Mouse (Mus musculus) myocyte (in vitro differentiated cells): ENCODE measurements around the gene Pnck.

Experiments used
- CEBPB ChIP-seq: IDR thresholded peaks from 2 replicates; pipeline ENCODE4 v1.6.1; 2011; ENCODE audit warnings: mild to moderate bottlenecking, moderate library complexity; ENCODE audit not compliant: poor library complexity, insufficient read depth, severe bottlenecking
- E2F4 ChIP-seq: IDR thresholded peaks from one replicate; pipeline ENCODE4 v1.6.1; 2011; ENCODE audit warnings: mild to moderate bottlenecking, control low read depth, moderate library complexity; ENCODE audit not compliant: insufficient read depth
- MAX ChIP-seq: IDR thresholded peaks from one replicate; pipeline ENCODE4 v1.6.1; 2011; ENCODE audit warnings: low read depth, mild to moderate bottlenecking, control low read depth
- MYOD1 ChIP-seq, 3 experiments: IDR thresholded peaks; one replicate each; pipeline ENCODE4 v1.6.1; 2011; ENCODE audit warnings: control low read depth in 2 of 3, low read depth in 2 of 3, mild to moderate bottlenecking in 2 of 3, moderate library complexity in 1 of 3; ENCODE audit not compliant: insufficient read length in 2 of 3, control insufficient read depth in 1 of 3
- MYOG ChIP-seq, 3 experiments: IDR thresholded peaks; one replicate each; pipeline ENCODE4 v1.6.1; 2011; ENCODE audit warnings: control low read depth in 2 of 3, low read depth in 2 of 3, mild to moderate bottlenecking in 2 of 3; ENCODE audit not compliant: insufficient read length in 2 of 3, control insufficient read depth in 1 of 3, insufficient read depth in 1 of 3
- POLR2A ChIP-seq: IDR thresholded peaks from one replicate; pipeline ENCODE4 v1.6.1; 2011; ENCODE audit warnings: low read depth, mild to moderate bottlenecking, control low read depth, moderate library complexity; ENCODE audit not compliant: insufficient read length
- POLR2AphosphoS2 ChIP-seq: IDR thresholded peaks from one replicate; pipeline ENCODE4 v1.6.1; 2011; ENCODE audit warnings: low read depth, control low read depth; ENCODE audit not compliant: insufficient read length
- REST ChIP-seq: IDR thresholded peaks from one replicate; pipeline ENCODE4 v1.6.1; 2011; ENCODE audit warnings: mild to moderate bottlenecking, control low read depth, moderate library complexity; ENCODE audit not compliant: insufficient read depth, insufficient read length
- SRF ChIP-seq: IDR thresholded peaks from one replicate; pipeline ENCODE4 v1.6.1; 2011; ENCODE audit warnings: low read depth; ENCODE audit not compliant: control insufficient read depth, insufficient read length
- TCF12 ChIP-seq: IDR thresholded peaks from one replicate; pipeline ENCODE4 v1.6.1; 2011; ENCODE audit warnings: mild to moderate bottlenecking, control low read depth; ENCODE audit not compliant: poor library complexity, insufficient read depth, severe bottlenecking
- TCF3 ChIP-seq: IDR thresholded peaks from one replicate; pipeline ENCODE4 v1.6.1; 2011; ENCODE audit warnings: low read depth, control low read depth; ENCODE audit not compliant: insufficient read length
- USF1 ChIP-seq: IDR thresholded peaks from one replicate; pipeline ENCODE4 v1.6.1; 2011; ENCODE audit warnings: low read depth, mild to moderate bottlenecking, control low read depth, moderate library complexity

GRCm38 (mm10) chrX:73675231-73675630, 15.3 kb upstream of the Pnck start:
- TF ChIP-seq USF1, result peak; percentile 35
- TF ChIP-seq POLR2A, result no peak
- TF ChIP-seq SRF, result no peak
- no peak for TF ChIP-seq TCF12
- TF ChIP-seq REST, result no peak
- no peak for TF ChIP-seq MAX
- TF ChIP-seq MYOD1 (IDR thresholded peaks at IDR 0.05; ENCODE audit: control insufficient read depth in 1 of 3, insufficient read length in 2 of 3, low read depth in 2 of 3), result no peak
- no peak for TF ChIP-seq MYOG (IDR thresholded peaks at IDR 0.05; ENCODE audit: control insufficient read depth in 1 of 3, insufficient read depth in 1 of 3, insufficient read length in 2 of 3, low read depth in 2 of 3)
- TF ChIP-seq POLR2AphosphoS2, result no peak
- TF ChIP-seq E2F4, result no peak
- TF ChIP-seq CEBPB, result no peak
- no peak for TF ChIP-seq TCF3
